8 mouse cellular contexts compared by ENCODE assay signal in genomic region chr5:136540952-136541351, GRCm38 (mm10). TPM values are rescaled to one million over a fixed set of nuclear protein-coding genes. Genes with fewer than 3 reads are reported as not detected.
DNase-seq lines count a peak whose midpoint lies in the region; ATAC-seq lines count a peak whose summit lies in the region.

No protein-coding gene starts in this region.

- H3K36me3 ChIP-seq in forebrain, embryonic 12.5 days (replicated peaks) = no peaks in the 10 kb centered on the region

- H3K27ac ChIP-seq in forebrain, embryonic 12.5 days = no peak overlapping the region

- no peaks in the 10 kb centered on the region for H3K27me3 ChIP-seq in forebrain, embryonic 12.5 days

- peak; percentile 22 to 56 for DNase-seq in frontal cortex, adult 2 months (ENCODE audit: extremely low spot score in 1 of 2, low spot score in 1 of 2)
- no peak for DNase-seq in frontal cortex, postnatal 25 days (ENCODE audit: low spot score in 2 of 2)
- DNase-seq in adipocyte (ENCODE audit: low spot score) = peak; percentile 92
- peak; percentile 72 for DNase-seq in gastrocnemius, postnatal 10 days
- peak; percentile 50 to 60 for DNase-seq in kidney, postnatal 25 days
- peak; percentile 63 to 74 for DNase-seq in lung, postnatal 4 days
- no peak for DNase-seq in spleen, adult 12 weeks (ENCODE audit: low spot score)

- peaks cover 11% of the 10 kb centered on the region for H3K4me1 ChIP-seq in forebrain, embryonic 12.5 days

- H3K9me3 ChIP-seq in forebrain, embryonic 12.5 days = no peaks in the 10 kb centered on the region

- no peak overlapping the region for H3K4me3 ChIP-seq in forebrain, embryonic 12.5 days (replicated peaks)

- no peak overlapping the region for H3K4me2 ChIP-seq in forebrain, embryonic 12.5 days

- H3K9ac ChIP-seq in forebrain, embryonic 12.5 days = no peak overlapping the region

- no peak for ATAC-seq in forebrain, embryonic 12.5 days (ENCODE audit: low FRiP score)

RNA-seq across cellular contexts. Expression of gene Cux1, which starts 26.3 kb away (rescaled TPM):
- 65.0 and 67.9 TPM in 2 replicates for polyA plus RNA-seq in frontal cortex, adult 2 months (2012; rRNA removed)
- 10 to 100 TPM; 87.0 to 97.5 TPM for total RNA-seq in gastrocnemius, postnatal 10 days (2021)
- 157 and 165 TPM in 2 replicates for polyA plus RNA-seq in forebrain, embryonic 12.5 days (2016; fragmentation: Nextera tagmentation; extraction: Ambion mirVana)

Comparison
In these comparisons a context has a peak if more than half of its experiments do, and no peak if none do; other contexts are left out.
1. DNase-seq: peak in frontal cortex, adult 2 months (2 of 2), adipocyte (single experiment), gastrocnemius, postnatal 10 days (single experiment), kidney, postnatal 25 days (2 of 2) and lung, postnatal 4 days (2 of 2); none in frontal cortex, postnatal 25 days (0 of 2) and spleen, adult 12 weeks (single experiment).